ENCODE assay signal across 24 mouse cellular contexts in genomic region chr19:3540997-3541396, GRCm38 (mm10).
"Had no signal": no experiment of that assay in that cellular context is flagged by ENCODE, and none has a peak within 500 bp of the region (broad histone marks: within the 10 kb centered on the region; RNA-seq: fewer than 3 reads in every experiment).

No protein-coding gene starts in this region.

- H3K27ac ChIP-seq: heart, adult 2 months; heart, embryonic 13.5 days; heart, embryonic 15.5 days; hindbrain, embryonic 10.5 days; hindbrain, embryonic 12.5 days; hindbrain, embryonic 14.5 days; intestine, embryonic 15.5 days; limb, embryonic 13.5 days; limb, embryonic 15.5 days had no signal

- ATAC-seq: forebrain, postnatal 0 days; hindbrain, embryonic 16.5 days; inflammation-experienced regulatory T-cells, adult 6 months; intestine, embryonic 15.5 days; intestine, postnatal 0 days had no signal

- H3K4me1 ChIP-seq: hindbrain, embryonic 10.5 days; hindbrain, embryonic 12.5 days; intestine, embryonic 15.5 days; limb, embryonic 13.5 days had no signal

- H3K27me3 ChIP-seq: heart, embryonic 13.5 days; heart, embryonic 15.5 days; hindbrain, embryonic 12.5 days; intestine, embryonic 15.5 days; limb, embryonic 13.5 days; limb, embryonic 15.5 days had no signal

- H3K4me2 ChIP-seq: heart, embryonic 11.5 days; heart, embryonic 13.5 days; heart, embryonic 15.5 days; hindbrain, embryonic 12.5 days; hindbrain, embryonic 14.5 days; intestine, embryonic 15.5 days; limb, embryonic 13.5 days; limb, embryonic 15.5 days had no signal

- DNase-seq: forebrain, postnatal 0 days; gastrocnemius, postnatal 14 days; heart, adult 2 months; heart, postnatal 14 days; heart, postnatal 4 days; kidney, adult 18-20 months; kidney, adult 8-10 months; kidney, postnatal 10 days; kidney, postnatal 36 days; layer of hippocampus, adult 9-11 months; layer of hippocampus, postnatal 36 days; left cerebral cortex, postnatal 4 days had no signal

- H3K4me3 ChIP-seq: heart, adult 2 months; heart, embryonic 13.5 days; heart, embryonic 15.5 days; hindbrain, embryonic 10.5 days; hindbrain, embryonic 12.5 days; intestine, embryonic 15.5 days; limb, embryonic 13.5 days; limb, embryonic 15.5 days had no signal

- H3K9ac ChIP-seq: forebrain, postnatal 0 days; heart, embryonic 13.5 days; heart, embryonic 15.5 days; hindbrain, embryonic 12.5 days; hindbrain, embryonic 14.5 days; intestine, embryonic 15.5 days; limb, embryonic 13.5 days; limb, embryonic 15.5 days had no signal

- H3K9me3 ChIP-seq: heart, embryonic 13.5 days; heart, embryonic 15.5 days; hindbrain, embryonic 10.5 days; hindbrain, embryonic 12.5 days; intestine, embryonic 15.5 days; limb, embryonic 13.5 days; limb, embryonic 15.5 days had no signal
